Mouse (Mus musculus) heart, postnatal 0 days (tissue): ENCODE results near the gene Clstn3. TPM values are rescaled to one million over a fixed set of nuclear protein-coding genes. Genes with fewer than 3 reads are reported as not detected.

Experiments used
- ATAC-seq: fragments of 200-750 bp; cut with Nextera tagmentation; 2 replicates; pipeline ENCODE4 v1.8.0; 2017; ENCODE audit warnings: low read depth, moderate number of reproducible peaks, moderate library complexity; ENCODE audit not compliant: insufficient read depth
- DNase-seq: peaks from one replicate; pipeline ENCODE4 v3.0.0-alpha.2; 2016; ENCODE audit warnings: low spot score
- H3K27ac ChIP-seq: fragments of 300-500 bp; sonication (generic); 2 replicates; pipeline ENCODE4 v1.5.1; 2014; ENCODE audit warnings: low read depth, mild to moderate bottlenecking
- H3K27me3 ChIP-seq: fragments of 300-500 bp; sonication (generic); 2 replicates; pipeline ENCODE4 v1.6.1; 2014; ENCODE audit warnings: low read length, mixed read lengths; ENCODE audit not compliant: control insufficient read depth, insufficient read depth
- H3K36me3 ChIP-seq: fragments of 300-500 bp; sonication (generic); replicated peaks from 2 replicates; pipeline ENCODE4 v1.6.1; 2014; ENCODE audit warnings: low read length, mixed read lengths; ENCODE audit not compliant: control insufficient read depth, insufficient read depth
- H3K4me1 ChIP-seq: fragments of 300-500 bp; sonication (generic); 2 replicates; pipeline ENCODE4 v1.6.1; 2014; ENCODE audit warnings: antibody characterized with exemption; ENCODE audit not compliant: control insufficient read depth, insufficient read depth
- H3K4me2 ChIP-seq: fragments of 300-500 bp; sonication (generic); 2 replicates; pipeline ENCODE4 v1.6.1; 2014; ENCODE audit warnings: low read depth, mild to moderate bottlenecking, low read length, moderate library complexity
- H3K4me3 ChIP-seq: fragments of 300-500 bp; sonication (generic); 2 replicates; pipeline ENCODE4 v1.5.1; 2014; ENCODE audit warnings: low read depth, low read length
- H3K9ac ChIP-seq: fragments of 300-500 bp; sonication (generic); replicated peaks from 2 replicates; pipeline ENCODE4 v1.6.1; 2014; ENCODE audit warnings: low read depth, low read length, mixed read lengths
- H3K9me3 ChIP-seq: fragments of 300-500 bp; sonication (generic); replicated peaks from 2 replicates; pipeline ENCODE4 v1.6.1; 2016; ENCODE audit warnings: low read length; ENCODE audit not compliant: control insufficient read depth
- CTCF ChIP-seq: IDR thresholded peaks from 2 replicates; pipeline ENCODE4 v1.5.1; 2016; ENCODE audit warnings: antibody characterized with exemption, control low read depth, low read depth
- EP300 ChIP-seq: IDR thresholded peaks from 2 replicates; pipeline ENCODE4 v1.6.1; 2016; ENCODE audit warnings: antibody characterized with exemption, low read depth
- WGBS: fragments of 180-500 bp; shearing (Covaris S2); extraction: QIAGEN DNeasy Blood & Tissue Kit; methylation state at CpG from one replicate; pipeline ENCODE4 v1.1.7; 2014; 5-methylcytosine and 5-hydroxymethylcytosine counted together
- polyA plus RNA-seq: library from polyadenylated mRNA; unstranded; fragments of >200 nt; fragmentation: Nextera tagmentation; extraction: Ambion mirVana; gene quantifications from 2 replicates; pipeline ENCODE4 v1.2.1, GENCODE M21; 2015
- total RNA-seq: library from RNA; depleted of rRNA; stranded (reverse); fragments of >200 nt; gene quantifications from 2 replicates; pipeline ENCODE4 v1.2.3, GENCODE M21; 2014; ENCODE audit warnings: low replicate concordance

Clstn3 gene
- total and polyA plus RNA-seq, 2 experiments from 2014 or later: 0.16 to 0.84 TPM

DNA sequence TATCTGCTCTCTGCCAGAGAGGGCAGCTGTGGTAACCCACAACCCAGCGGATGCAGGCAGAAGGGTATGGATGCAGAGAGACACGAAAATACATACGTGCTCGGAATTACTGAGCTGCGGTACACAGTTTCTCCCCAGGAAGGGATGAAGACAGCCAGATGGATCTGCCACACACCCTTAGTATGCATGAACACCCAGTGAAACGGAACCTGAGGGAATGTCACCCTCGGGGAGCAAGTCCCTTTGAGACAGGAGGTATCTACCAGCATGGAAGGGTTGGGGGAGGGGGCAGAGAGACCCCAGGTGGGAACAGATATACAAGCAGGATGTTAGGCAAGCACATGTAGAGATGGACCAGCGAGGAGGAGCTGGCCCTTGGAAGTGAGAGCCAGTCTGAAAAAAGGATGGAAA lies 708 bp downstream of the Clstn3 start:
- Histone ChIP-seq H3K27ac (no peak overlapping the region), H3K4me3 (no peak overlapping the region), H3K9ac (no peak overlapping the region), H3K36me3 (no peaks in the 10 kb centered on the region), H3K9me3 (no peaks in the 10 kb centered on the region), H3K4me2 (no peak overlapping the region), H3K27me3 (peaks cover 13% of the 10 kb centered on the region), H3K4me1 (peaks cover 13% of the 10 kb centered on the region; the same call in 1 of the 2 replicates)
- no peak for TF ChIP-seq CTCF
- TF ChIP-seq EP300: no peak
- no peak for DNase-seq
- 20% methylated on average over 8 of the region's 8 CpGs for WGBS
- no peak for ATAC-seq

DNA sequence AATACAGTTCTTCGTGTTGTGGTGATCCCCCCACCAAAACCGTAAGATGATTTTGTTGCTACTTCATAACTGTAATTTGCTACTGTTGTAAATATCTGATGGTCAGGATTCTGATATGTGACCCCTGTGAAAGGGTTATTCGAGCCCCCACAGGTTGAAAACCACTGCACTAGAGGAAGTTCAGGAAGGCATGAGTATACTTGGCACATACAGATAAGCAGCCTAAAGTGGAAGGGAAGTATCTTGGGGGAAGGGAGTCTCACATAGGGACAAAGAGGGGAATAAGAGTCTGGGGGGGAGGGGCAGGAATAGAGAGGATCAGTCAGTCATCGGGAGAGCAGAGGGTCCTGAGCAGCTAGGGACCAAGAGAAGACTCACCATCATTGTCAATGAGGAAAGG lies 5.2 kb downstream of the Clstn3 start:
- DNase-seq: no peak
- H3K9ac ChIP-seq: no peak overlapping the region
- TF ChIP-seq CTCF: no peak
- no peak overlapping the region for H3K4me2 ChIP-seq
- ATAC-seq: no peak
- no peaks in the 10 kb centered on the region for H3K36me3 ChIP-seq
- 0 out of 2 replicates have a peak, but pooled peaks cover under 1% of the 10 kb centered on the region for H3K4me1 ChIP-seq
- H3K9me3 ChIP-seq: no peaks in the 10 kb centered on the region
- peaks cover 8% of the 10 kb centered on the region for H3K27me3 ChIP-seq
- H3K27ac ChIP-seq: no peak overlapping the region
- 57% methylated on average over 4 of the region's 4 CpGs for WGBS
- no peak overlapping the region for H3K4me3 ChIP-seq

DNA sequence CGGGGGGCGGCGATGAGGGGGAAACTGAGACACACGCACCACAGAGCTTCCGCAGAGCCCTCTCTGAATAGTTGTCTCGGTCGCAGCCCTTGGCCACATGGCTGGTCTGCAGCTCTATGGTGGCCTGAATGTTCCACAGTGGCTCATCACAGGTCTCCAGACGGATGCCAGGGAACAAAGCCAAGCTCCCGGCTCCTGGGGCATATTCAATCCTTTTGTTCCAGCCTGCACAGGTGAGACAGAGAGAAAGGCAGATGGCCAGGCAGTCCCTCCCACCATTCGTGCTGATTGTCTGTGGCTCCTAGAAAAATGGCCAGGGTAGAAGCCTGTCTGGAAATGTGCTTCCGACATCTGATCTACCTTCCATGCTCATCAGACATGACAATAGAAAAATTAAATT lies 6.1 kb downstream of the Clstn3 start:
- no peak for DNase-seq
- no peak overlapping the region for H3K9ac ChIP-seq
- no peak overlapping the region for H3K4me3 ChIP-seq
- ATAC-seq: no peak
- TF ChIP-seq CTCF: no peak
- no peak for TF ChIP-seq EP300
- no peaks in the 10 kb centered on the region for H3K4me1 ChIP-seq
- no peaks in the 10 kb centered on the region for H3K36me3 ChIP-seq
- no peaks in the 10 kb centered on the region for H3K27me3 ChIP-seq
- H3K27ac ChIP-seq: no peak overlapping the region
- H3K9me3 ChIP-seq: no peaks in the 10 kb centered on the region
- WGBS: 79% methylated on average over 11 of the region's 11 CpGs
- no peak overlapping the region for H3K4me2 ChIP-seq

DNA sequence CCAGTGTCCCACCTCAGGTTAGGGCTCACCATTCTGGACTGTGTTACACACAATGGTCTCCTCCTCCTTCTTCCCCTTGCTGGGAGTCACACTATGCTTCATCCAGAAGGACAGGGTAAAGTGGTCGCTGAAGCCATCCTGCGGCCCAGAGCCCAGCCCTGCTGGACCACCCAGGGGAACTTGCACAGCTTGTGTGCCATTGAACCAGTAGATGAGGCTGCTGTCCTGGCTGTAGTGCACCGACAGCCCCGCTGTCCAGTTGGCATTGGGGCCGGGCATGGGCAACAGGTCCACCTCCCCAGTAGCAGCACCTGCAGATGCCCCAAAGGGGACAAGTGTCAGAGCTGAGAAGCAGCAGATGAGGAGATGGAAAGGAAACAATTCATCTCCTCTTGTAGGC lies 6.8 kb downstream of the Clstn3 start:
- TF ChIP-seq CTCF (no peak), EP300 (no peak)
- H3K4me3 ChIP-seq: no peak overlapping the region
- no peak for DNase-seq
- H3K9me3 ChIP-seq: no peaks in the 10 kb centered on the region
- H3K4me2 ChIP-seq: no peak overlapping the region
- no peak overlapping the region for H3K9ac ChIP-seq
- H3K4me1 ChIP-seq: no peaks in the 10 kb centered on the region
- WGBS: 91% methylated on average over 5 of the region's 5 CpGs
- no peak overlapping the region for H3K27ac ChIP-seq
- no peaks in the 10 kb centered on the region for H3K27me3 ChIP-seq
- ATAC-seq: no peak
- no peaks in the 10 kb centered on the region for H3K36me3 ChIP-seq

DNA sequence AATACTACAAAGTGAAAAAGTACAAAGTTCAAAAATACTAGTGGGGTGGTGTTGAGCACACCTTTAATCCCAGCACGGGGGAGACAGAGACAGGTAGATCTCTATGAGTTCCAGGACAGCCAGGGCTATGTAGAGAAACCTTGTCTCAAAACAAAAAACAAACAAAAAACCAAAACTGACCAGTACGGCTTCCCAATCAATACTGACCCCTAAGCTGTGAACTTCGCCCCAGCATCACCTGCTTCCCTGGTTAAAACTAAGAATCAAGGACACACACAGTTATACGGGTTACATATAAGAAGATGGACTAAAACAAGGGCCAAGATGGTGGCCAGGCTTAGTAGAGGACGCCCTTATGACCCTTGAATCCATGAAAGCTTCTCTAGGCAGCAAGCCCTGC lies 8.4 kb downstream of the Clstn3 start:
- Histone ChIP-seq H3K9me3 (no peaks in the 10 kb centered on the region), H3K9ac (no peak overlapping the region), H3K4me1 (no peaks in the 10 kb centered on the region), H3K36me3 (no peaks in the 10 kb centered on the region), H3K27ac (no peak overlapping the region), H3K4me2 (no peak overlapping the region), H3K27me3 (no peaks in the 10 kb centered on the region), H3K4me3 (no peak overlapping the region)
- TF ChIP-seq CTCF (no peak), EP300 (no peak)
- no peak for DNase-seq
- no peak for ATAC-seq
- 85% methylated on average over 5 of the region's 5 CpGs for WGBS

DNA sequence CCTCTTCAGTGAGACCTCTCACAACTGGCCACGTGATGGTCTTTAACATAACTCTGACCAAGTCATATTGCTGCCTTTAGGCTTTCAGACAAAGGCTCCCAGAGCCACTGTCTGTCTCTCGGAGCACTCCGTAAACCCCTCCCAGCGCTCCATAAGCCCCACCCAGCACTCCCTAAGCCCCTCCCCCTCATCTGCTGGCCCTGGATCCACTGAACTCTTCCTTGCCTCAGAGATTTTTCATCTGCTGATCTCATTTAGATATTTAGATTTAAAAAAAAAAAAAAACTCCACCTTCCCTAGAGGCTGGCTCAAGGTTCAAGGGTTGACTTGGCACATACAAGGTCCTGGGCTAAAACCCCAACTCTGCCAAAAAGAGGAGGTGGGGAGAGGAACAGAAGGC lies 10.8 kb downstream of the Clstn3 start:
- ATAC-seq (no peak), DNase-seq (no peak)
- H3K36me3 ChIP-seq: no peaks in the 10 kb centered on the region
- no peak overlapping the region for H3K4me3 ChIP-seq
- 46% methylated on average over 4 of the region's 4 CpGs for WGBS
- H3K27ac ChIP-seq: no peak overlapping the region
- no peaks in the 10 kb centered on the region for H3K27me3 ChIP-seq
- TF ChIP-seq EP300: no peak
- TF ChIP-seq CTCF: no peak
- H3K9me3 ChIP-seq: no peaks in the 10 kb centered on the region
- H3K4me2 ChIP-seq: no peak overlapping the region
- H3K9ac ChIP-seq: no peak overlapping the region
- no peaks in the 10 kb centered on the region for H3K4me1 ChIP-seq
